Mouse (Mus musculus): ENCODE results near the gene Lta.

The Lta gene

GRCm38 (mm10) chr17:35249451-35250197 is 44.5 kb upstream of the Lta start:
- Histone ChIP-seq H3K36me3 (ENCODE audit: insufficient read depth, low read length) (peaks cover 98% of the 10 kb centered on the region), H3K4me3 (replicated peaks; ENCODE audit: low read length) (no peak overlapping the region), H3K4me1 (replicated peaks; ENCODE audit: low read depth, low read length) (peaks cover 97% of the 10 kb centered on the region), H3K9me3 (ENCODE audit: low read length) (no peaks in the 10 kb centered on the region), H3K27me3 (ENCODE audit: insufficient read depth, low read length) (no peaks in the 10 kb centered on the region)
- TF ChIP-seq NANOG (IDR thresholded peaks at IDR 0.05; ENCODE audit: borderline replicate concordance, low read length): no peak
- TF ChIP-seq CTCF (conservative IDR thresholded peaks at IDR 0.05; ENCODE audit: low read length): no peak
- no peak for TF ChIP-seq POU5F1 (IDR thresholded peaks at IDR 0.05; ENCODE audit: borderline replicate concordance, low read length)

GRCm38 (mm10) chr17:35248986-35249385 is 43.8 kb upstream of the Lta start:
- H3K4me3 ChIP-seq (replicated peaks; ENCODE audit: low read length): no peak overlapping the region
- no peaks in the 10 kb centered on the region for H3K27me3 ChIP-seq (ENCODE audit: insufficient read depth, low read length)
- H3K36me3 ChIP-seq (ENCODE audit: insufficient read depth, low read length): peaks cover 100% of the 10 kb centered on the region
- H3K9me3 ChIP-seq (ENCODE audit: low read length): no peaks in the 10 kb centered on the region
- peaks cover 97% of the 10 kb centered on the region for H3K4me1 ChIP-seq (replicated peaks; ENCODE audit: low read depth, low read length)
- no peak for TF ChIP-seq NANOG (IDR thresholded peaks at IDR 0.05; ENCODE audit: borderline replicate concordance, low read length)
- no peak for TF ChIP-seq POU5F1 (IDR thresholded peaks at IDR 0.05; ENCODE audit: borderline replicate concordance, low read length)
- no peak for TF ChIP-seq CTCF (conservative IDR thresholded peaks at IDR 0.05; ENCODE audit: low read length)

- Histone ChIP-seq H3K4me3 (replicated peaks; ENCODE audit: low read length) (0 out of 2 replicates have a peak overlapping the region, but pooled peaks have one; percentile 99), H3K36me3 (ENCODE audit: insufficient read depth, low read length) (peaks cover 96% of the 10 kb centered on the region), H3K4me1 (replicated peaks; ENCODE audit: low read depth, low read length) (peaks cover 88% of the 10 kb centered on the region), H3K27me3 (ENCODE audit: insufficient read depth, low read length) (no peaks in the 10 kb centered on the region), H3K9me3 (ENCODE audit: low read length) (no peaks in the 10 kb centered on the region)
- TF ChIP-seq NANOG (IDR thresholded peaks at IDR 0.05; ENCODE audit: borderline replicate concordance, low read length): no peak
- no peak for TF ChIP-seq CTCF (conservative IDR thresholded peaks at IDR 0.05; ENCODE audit: low read length)
- no peak for TF ChIP-seq POU5F1 (IDR thresholded peaks at IDR 0.05; ENCODE audit: borderline replicate concordance, low read length)
Measured at GRCm38 (mm10) chr17:35247144-35247543, 42.0 kb upstream of the Lta start.

- H3K27me3 ChIP-seq (ENCODE audit: insufficient read depth, low read length): no peaks in the 10 kb centered on the region
- H3K4me3 ChIP-seq (replicated peaks; ENCODE audit: low read length): peak overlapping the region; percentile 99
- TF ChIP-seq CTCF (conservative IDR thresholded peaks at IDR 0.05; ENCODE audit: low read length): peak; percentile 59
- TF ChIP-seq POU5F1 (IDR thresholded peaks at IDR 0.05; ENCODE audit: borderline replicate concordance, low read length): no peak
- no peak for TF ChIP-seq NANOG (IDR thresholded peaks at IDR 0.05; ENCODE audit: borderline replicate concordance, low read length)
- H3K4me1 ChIP-seq (replicated peaks; ENCODE audit: low read depth, low read length): peaks cover 80% of the 10 kb centered on the region
- H3K36me3 ChIP-seq (ENCODE audit: insufficient read depth, low read length): peaks cover 84% of the 10 kb centered on the region
- H3K9me3 ChIP-seq (ENCODE audit: low read length): no peaks in the 10 kb centered on the region
Measured at GRCm38 (mm10) chr17:35245731-35246623, 40.8 kb upstream of the Lta start.

- Histone ChIP-seq H3K27me3 (ENCODE audit: insufficient read depth, low read length) (no peaks in the 10 kb centered on the region), H3K36me3 (ENCODE audit: insufficient read depth, low read length) (peaks cover 75% of the 10 kb centered on the region), H3K4me3 (replicated peaks; ENCODE audit: low read length) (peak overlapping the region; percentile 99), H3K4me1 (replicated peaks; ENCODE audit: low read depth, low read length) (peaks cover 80% of the 10 kb centered on the region), H3K9me3 (ENCODE audit: low read length) (no peaks in the 10 kb centered on the region)
- no peak for TF ChIP-seq POU5F1 (IDR thresholded peaks at IDR 0.05; ENCODE audit: borderline replicate concordance, low read length)
- no peak for TF ChIP-seq CTCF (conservative IDR thresholded peaks at IDR 0.05; ENCODE audit: low read length)
- no peak for TF ChIP-seq NANOG (IDR thresholded peaks at IDR 0.05; ENCODE audit: borderline replicate concordance, low read length)
Measured at GRCm38 (mm10) chr17:35244999-35245398, 39.8 kb upstream of the Lta start.

- H3K4me3 ChIP-seq (replicated peaks; ENCODE audit: low read length): peak overlapping the region; percentile 99
- no peak for TF ChIP-seq CTCF (conservative IDR thresholded peaks at IDR 0.05; ENCODE audit: low read length)
- no peak for TF ChIP-seq NANOG (IDR thresholded peaks at IDR 0.05; ENCODE audit: borderline replicate concordance, low read length)
- TF ChIP-seq POU5F1 (IDR thresholded peaks at IDR 0.05; ENCODE audit: borderline replicate concordance, low read length): no peak
- no peaks in the 10 kb centered on the region for H3K9me3 ChIP-seq (ENCODE audit: low read length)
- peaks cover 55% of the 10 kb centered on the region for H3K36me3 ChIP-seq (ENCODE audit: insufficient read depth, low read length)
- peaks cover 63% of the 10 kb centered on the region for H3K4me1 ChIP-seq (replicated peaks; ENCODE audit: low read depth, low read length)
- H3K27me3 ChIP-seq (ENCODE audit: insufficient read depth, low read length): no peaks in the 10 kb centered on the region
Measured at GRCm38 (mm10) chr17:35243086-35243485, 37.9 kb upstream of the Lta start.

- Histone ChIP-seq H3K9me3 (ENCODE audit: low read length) (no peaks in the 10 kb centered on the region), H3K4me3 (replicated peaks; ENCODE audit: low read length) (peak overlapping the region; percentile 99), H3K36me3 (ENCODE audit: insufficient read depth, low read length) (peaks cover 47% of the 10 kb centered on the region)
Measured at GRCm38 (mm10) chr17:35242015-35242941, 37.1 kb upstream of the Lta start.

More at GRCm38 (mm10) chr17:35242015-35242941, 37.1 kb upstream of the Lta start:
- H3K27me3 ChIP-seq (ENCODE audit: insufficient read depth, low read length): peaks cover 3% of the 10 kb centered on the region
- TF ChIP-seq NANOG (IDR thresholded peaks at IDR 0.05; ENCODE audit: borderline replicate concordance, low read length): no peak
- H3K4me1 ChIP-seq (replicated peaks; ENCODE audit: low read depth, low read length): peaks cover 55% of the 10 kb centered on the region

Data from E14TG2a.4 (cell line).